Mouse (Mus musculus): ENCODE results near the gene Cnpy3. TPM values are rescaled to one million over a fixed set of nuclear protein-coding genes. Genes with fewer than 3 reads are reported as not detected.
"Not testable (repeated sequence)": the region's sequence is repeated elsewhere in the genome, so short reads cannot be mapped to it uniquely, and the experiment has no call there.

Cnpy3 gene
- polyA plus RNA-seq, 1 experiment from 2014 or later, result 79.3 TPM

DNA sequence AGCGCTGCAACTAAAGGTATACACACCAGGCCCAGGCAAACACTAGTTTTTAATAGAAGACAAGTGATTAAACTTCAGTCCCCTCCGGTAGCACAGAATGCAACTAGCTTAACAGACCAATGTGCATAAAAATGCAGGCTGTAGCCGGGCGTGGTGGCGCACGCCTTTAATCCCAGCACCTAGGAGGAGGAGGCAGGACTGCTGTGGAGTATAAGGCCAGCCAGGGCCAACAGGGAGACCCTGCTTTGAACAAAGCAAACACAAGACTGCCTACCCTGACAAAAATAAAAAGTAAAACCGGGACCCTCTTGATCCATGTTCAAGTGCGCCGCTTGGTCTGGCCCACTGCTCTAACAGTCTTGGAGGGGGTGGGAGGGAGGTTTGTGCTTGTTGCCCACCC lies 23.1 kb upstream of the Cnpy3 start:
- H3K9ac ChIP-seq, result no peak overlapping the region
- no peak overlapping the region for H3K4me2 ChIP-seq
- 89% methylated on average over 9 of the region's 9 CpGs for WGBS
- H3K9me3 ChIP-seq, result no peaks in the 10 kb centered on the region
- peaks cover 11% of the 10 kb centered on the region for H3K4me1 ChIP-seq
- peaks cover 48% of the 10 kb centered on the region for H3K36me3 ChIP-seq
- no peak overlapping the region for H3K4me3 ChIP-seq (replicated peaks)
- ATAC-seq (ENCODE audit: insufficient read depth, low FRiP score, low read depth), result no peak
- no peak overlapping the region; the same call in 1 of the 2 replicates for H3K27ac ChIP-seq
- H3K27me3 ChIP-seq (replicated peaks), result no peaks in the 10 kb centered on the region

- no peaks in the 10 kb centered on the region for H3K27me3 ChIP-seq (replicated peaks)
- H3K9me3 ChIP-seq, result no peaks in the 10 kb centered on the region
- H3K36me3 ChIP-seq, result peaks cover 40% of the 10 kb centered on the region
- H3K4me2 ChIP-seq, result peak overlapping the region; percentile 79
- H3K9ac ChIP-seq, result no peak overlapping the region
- 43% methylated on average over 2 of the region's 2 CpGs for WGBS
- peaks cover 11% of the 10 kb centered on the region for H3K4me1 ChIP-seq
- no peak overlapping the region for H3K4me3 ChIP-seq (replicated peaks)
- no peak for ATAC-seq (ENCODE audit: insufficient read depth, low FRiP score, low read depth)
- peak overlapping the region; percentile 48; the same call in 1 of the 2 replicates for H3K27ac ChIP-seq
Observed at GRCm38 (mm10) chr17:46774131-46774472, 22.1 kb upstream of the Cnpy3 start.

- peak; percentile 3; the same call in 1 of the 2 replicates for ATAC-seq (ENCODE audit: insufficient read depth, low FRiP score, low read depth)
- peak overlapping the region; percentile 89 for H3K9ac ChIP-seq
- peak overlapping the region; percentile 95 for H3K4me3 ChIP-seq (replicated peaks)
- H3K4me1 ChIP-seq, result peaks cover 11% of the 10 kb centered on the region
- 8% methylated on average over 19 of the region's 20 CpGs for WGBS
- H3K4me2 ChIP-seq, result peak overlapping the region; percentile 79
- peaks cover 34% of the 10 kb centered on the region for H3K36me3 ChIP-seq
- no peaks in the 10 kb centered on the region for H3K9me3 ChIP-seq
- H3K27ac ChIP-seq, result peak overlapping the region; percentile 92
- no peaks in the 10 kb centered on the region for H3K27me3 ChIP-seq (replicated peaks)
Observed at GRCm38 (mm10) chr17:46773278-46774130, 21.5 kb upstream of the Cnpy3 start.

GRCm38 (mm10) chr17:46772404-46773277 lies 20.6 kb upstream of the Cnpy3 start, which contains the start of gene 2310039H08Rik:
2310039H08Rik (plus strand) TSS chr17:46772635.
- peaks cover 25% of the 10 kb centered on the region for H3K36me3 ChIP-seq
- peak; percentile 81 for ATAC-seq (ENCODE audit: insufficient read depth, low FRiP score, low read depth)
- H3K9me3 ChIP-seq, result no peaks in the 10 kb centered on the region
- H3K9ac ChIP-seq, result peak within 1 kb of the TSS; percentile 89
- H3K4me3 ChIP-seq (replicated peaks), result peak within 1 kb of the TSS; percentile 95
- H3K4me1 ChIP-seq, result peaks cover 11% of the 10 kb centered on the region
- under 1% methylated on average over 50 of the region's 50 CpGs for WGBS
- H3K4me2 ChIP-seq, result peak within 1 kb of the TSS; percentile 79
- H3K27me3 ChIP-seq (replicated peaks), result no peaks in the 10 kb centered on the region
- peak within 1 kb of the TSS; percentile 92 for H3K27ac ChIP-seq

DNA sequence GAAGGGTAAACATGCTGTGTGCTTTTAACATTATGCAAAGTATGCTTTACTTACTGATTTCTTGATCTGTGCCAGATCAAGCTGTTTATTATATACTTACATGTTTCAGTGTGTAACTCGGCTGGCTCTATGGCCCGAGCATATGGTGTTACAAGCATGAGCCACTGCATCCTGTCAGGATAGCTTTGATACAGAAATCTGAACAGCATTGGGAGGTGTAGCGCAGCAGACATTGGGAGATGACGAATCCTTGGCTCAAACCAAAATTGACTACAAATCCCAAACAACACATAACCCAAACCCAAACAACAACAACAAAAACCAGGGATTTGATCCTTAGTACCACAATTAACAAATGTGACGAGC lies 20.0 kb upstream of the Cnpy3 start:
- no peak for ATAC-seq (ENCODE audit: insufficient read depth, low FRiP score, low read depth)
- no peaks in the 10 kb centered on the region for H3K27me3 ChIP-seq (replicated peaks)
- peaks cover 11% of the 10 kb centered on the region for H3K4me1 ChIP-seq
- peak overlapping the region; percentile 95 for H3K4me3 ChIP-seq (replicated peaks)
- H3K4me2 ChIP-seq, result peak overlapping the region; percentile 79
- WGBS, result 3% methylated on average over 5 of the region's 5 CpGs
- H3K9ac ChIP-seq, result no peak overlapping the region; the same call in 1 of the 2 replicates
- H3K36me3 ChIP-seq, result peaks cover 19% of the 10 kb centered on the region
- no peaks in the 10 kb centered on the region for H3K9me3 ChIP-seq
- peak overlapping the region; percentile 92 for H3K27ac ChIP-seq

DNA sequence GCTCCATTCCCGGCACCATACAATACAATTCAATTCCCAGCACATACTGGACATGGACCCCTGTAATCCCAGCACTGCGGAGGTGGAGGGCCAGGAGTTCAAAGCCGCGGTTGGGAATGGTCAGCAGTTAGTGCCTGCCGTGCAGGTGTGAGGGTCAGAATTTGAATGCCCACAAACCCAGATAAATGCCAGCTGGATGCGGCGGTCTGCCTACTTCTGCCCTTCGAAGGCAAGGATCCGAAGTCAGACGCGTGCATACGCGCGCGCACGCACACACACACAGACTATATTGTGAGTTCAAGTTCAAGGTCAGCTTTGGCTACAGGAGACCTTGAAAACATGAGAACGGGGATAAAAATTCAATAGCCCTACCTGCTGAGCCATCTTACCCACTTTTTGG lies 19.6 kb upstream of the Cnpy3 start:
- no peaks in the 10 kb centered on the region for H3K9me3 ChIP-seq
- H3K9ac ChIP-seq, result no peak overlapping the region
- H3K27ac ChIP-seq, result peak overlapping the region; percentile 92
- 60% methylated on average over 17 of the region's 17 CpGs for WGBS
- ATAC-seq (ENCODE audit: insufficient read depth, low FRiP score, low read depth), result no peak
- H3K27me3 ChIP-seq (replicated peaks), result no peaks in the 10 kb centered on the region
- peak overlapping the region; percentile 79 for H3K4me2 ChIP-seq
- peaks cover 11% of the 10 kb centered on the region for H3K4me1 ChIP-seq
- peak overlapping the region; percentile 95 for H3K4me3 ChIP-seq (replicated peaks)
- peaks cover 17% of the 10 kb centered on the region for H3K36me3 ChIP-seq

DNA sequence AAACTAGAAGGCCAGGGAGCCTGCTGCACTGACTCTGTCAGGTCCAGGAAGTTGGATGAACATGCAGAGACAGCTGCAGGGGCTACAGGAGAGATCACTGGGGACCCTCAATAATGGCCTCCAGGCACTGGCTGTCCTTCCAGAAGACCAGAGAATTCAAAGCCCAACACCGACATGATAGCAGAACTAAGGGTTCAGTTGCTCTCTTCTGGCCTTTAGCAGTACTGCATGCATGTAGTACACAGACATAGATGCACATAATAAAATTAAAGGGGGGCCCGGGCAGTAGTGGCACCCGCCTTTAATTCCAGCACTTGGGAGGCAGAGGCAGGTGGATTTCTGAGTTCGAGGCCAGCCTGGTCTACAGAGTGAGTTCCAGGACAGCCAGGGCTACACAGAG lies 19.0 kb upstream of the Cnpy3 start:
- no peak overlapping the region for H3K9ac ChIP-seq
- WGBS, result 81% methylated on average over 4 of the region's 4 CpGs
- peaks cover 12% of the 10 kb centered on the region for H3K36me3 ChIP-seq
- H3K9me3 ChIP-seq, result no peaks in the 10 kb centered on the region
- no peaks in the 10 kb centered on the region for H3K27me3 ChIP-seq (replicated peaks)
- H3K4me2 ChIP-seq, result no peak overlapping the region
- no peak overlapping the region for H3K4me3 ChIP-seq (replicated peaks)
- H3K4me1 ChIP-seq, result peaks cover 11% of the 10 kb centered on the region
- ATAC-seq (ENCODE audit: insufficient read depth, low FRiP score, low read depth), result no peak
- no peak overlapping the region for H3K27ac ChIP-seq

GRCm38 (mm10) chr17:46770546-46770945 lies 18.5 kb upstream of the Cnpy3 start:
- 85% methylated on average over 11 of the region's 11 CpGs for WGBS
- H3K9me3 ChIP-seq, result no peaks in the 10 kb centered on the region
- peaks cover 11% of the 10 kb centered on the region for H3K4me1 ChIP-seq
- no peak for ATAC-seq (ENCODE audit: insufficient read depth, low FRiP score, low read depth)
- no peak overlapping the region for H3K27ac ChIP-seq
- H3K4me2 ChIP-seq, result no peak overlapping the region
- H3K36me3 ChIP-seq, result peaks cover 7% of the 10 kb centered on the region
- H3K27me3 ChIP-seq (replicated peaks), result no peaks in the 10 kb centered on the region
- H3K4me3 ChIP-seq (replicated peaks), result no peak overlapping the region
- no peak overlapping the region for H3K9ac ChIP-seq

- no peak overlapping the region for H3K27ac ChIP-seq
- H3K9ac ChIP-seq, result no peak overlapping the region
- H3K4me1 ChIP-seq, result peaks cover 5% of the 10 kb centered on the region
- H3K4me2 ChIP-seq, result no peak overlapping the region
- no peak for ATAC-seq (ENCODE audit: insufficient read depth, low FRiP score, low read depth)
- H3K36me3 ChIP-seq, result no peaks in the 10 kb centered on the region
- WGBS, result 44% methylated on average over 8 of the region's 8 CpGs
- H3K4me3 ChIP-seq (replicated peaks), result no peak overlapping the region
- no peaks in the 10 kb centered on the region for H3K27me3 ChIP-seq (replicated peaks)
- no peaks in the 10 kb centered on the region for H3K9me3 ChIP-seq
Observed at GRCm38 (mm10) chr17:46767868-46768267, 15.9 kb upstream of the Cnpy3 start.

DNA sequence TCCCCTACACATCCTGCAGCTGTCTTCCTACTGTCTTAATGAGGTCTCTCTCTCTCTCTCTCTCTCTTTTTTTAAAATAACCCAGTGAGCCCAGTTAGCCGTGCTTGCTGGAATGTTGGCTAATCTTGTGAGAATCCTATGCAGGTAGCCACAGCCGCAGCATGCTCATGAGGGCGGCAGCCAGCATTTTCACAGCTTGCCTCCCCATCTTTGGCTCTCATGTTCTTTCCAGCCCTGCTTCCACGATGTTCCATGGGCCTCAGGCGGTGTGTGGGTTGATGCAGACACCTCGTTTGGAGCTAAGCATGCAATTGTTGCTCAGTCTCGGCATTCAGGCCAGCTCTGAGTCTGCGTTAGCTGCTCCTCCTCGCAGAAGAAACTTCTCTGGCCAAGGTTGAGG lies 12.9 kb upstream of the Cnpy3 start:
- H3K27me3 ChIP-seq (replicated peaks); H3K4me3 ChIP-seq (replicated peaks); H3K9ac ChIP-seq; H3K9me3 ChIP-seq; H3K36me3 ChIP-seq; H3K27ac ChIP-seq; H3K4me1 ChIP-seq; H3K4me2 ChIP-seq; ATAC-seq (ENCODE audit: insufficient read depth, low FRiP score, low read depth): not testable (repeated sequence)
- 63% methylated on average over 9 of the region's 9 CpGs for WGBS

DNA sequence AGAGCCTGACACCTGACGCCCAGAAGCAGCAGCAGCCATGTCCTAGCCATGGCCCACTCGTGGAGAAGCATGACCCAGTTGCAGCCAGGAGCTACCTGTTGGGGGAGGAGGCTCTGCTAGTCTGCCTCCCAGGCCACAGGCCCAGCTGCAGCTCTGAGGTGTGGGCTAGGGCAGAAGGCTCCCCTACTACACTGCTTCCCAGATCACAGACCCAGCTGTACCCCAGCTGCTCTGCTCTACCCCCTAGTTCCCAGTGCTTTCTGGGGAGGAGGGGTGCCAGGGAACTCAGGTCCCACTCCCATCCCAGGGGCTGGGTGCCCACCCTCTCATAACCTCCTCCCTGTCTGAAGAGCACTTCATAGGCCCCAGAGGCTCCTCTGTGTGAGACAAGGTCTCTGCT lies 11.5 kb upstream of the Cnpy3 start, which contains the start of gene Ptcra:
TSS of gene Ptcra (minus strand) at position 169 of the 400 bp plus-strand sequence.
- Histone ChIP-seq H3K4me2 (no peak within 1 kb of the TSS), H3K27ac (no peak within 1 kb of the TSS), H3K4me3 (replicated peaks) (no peak within 1 kb of the TSS), H3K4me1 (no peaks in the 10 kb centered on the region), H3K9ac (no peak within 1 kb of the TSS), H3K27me3 (replicated peaks) (no peaks in the 10 kb centered on the region), H3K36me3 (no peaks in the 10 kb centered on the region), H3K9me3 (no peaks in the 10 kb centered on the region)
- no peak for ATAC-seq (ENCODE audit: insufficient read depth, low FRiP score, low read depth)
- WGBS, result 57% methylated on average over 2 of the region's 2 CpGs

DNA sequence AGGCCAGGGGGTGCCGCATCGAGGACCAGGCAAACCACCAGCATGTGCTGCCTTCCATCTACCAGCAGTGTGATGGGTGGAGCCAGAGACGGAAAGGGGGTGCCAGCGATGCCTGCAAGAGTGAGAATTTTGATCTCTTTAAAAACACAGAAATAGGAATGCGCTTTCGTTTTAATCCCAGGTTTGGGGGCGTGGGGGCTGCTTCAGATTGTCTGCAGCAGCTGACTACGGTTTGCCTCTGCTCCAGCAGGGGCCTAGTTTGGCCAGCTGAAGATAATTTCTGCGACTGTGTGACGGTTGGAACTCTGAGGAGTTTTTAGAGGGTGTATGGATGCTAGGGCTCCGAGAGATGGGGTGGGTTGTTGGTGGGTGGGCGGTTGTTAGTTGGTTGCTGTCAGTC lies 6.7 kb upstream of the Cnpy3 start:
- no peak overlapping the region for H3K4me3 ChIP-seq (replicated peaks)
- 80% methylated on average over 12 of the region's 12 CpGs for WGBS
- no peaks in the 10 kb centered on the region for H3K9me3 ChIP-seq
- H3K27me3 ChIP-seq (replicated peaks), result no peaks in the 10 kb centered on the region
- H3K4me2 ChIP-seq, result no peak overlapping the region
- no peak overlapping the region for H3K9ac ChIP-seq
- no peaks in the 10 kb centered on the region for H3K36me3 ChIP-seq
- no peaks in the 10 kb centered on the region for H3K4me1 ChIP-seq
- no peak overlapping the region for H3K27ac ChIP-seq
- ATAC-seq (ENCODE audit: insufficient read depth, low FRiP score, low read depth), result no peak

Measured in stomach, embryonic 15.5 days (tissue).